Mouse (Mus musculus) left cerebral cortex, postnatal 4 days (tissue): ENCODE data around the gene Zfp365. TPM values are rescaled to one million over a fixed set of nuclear protein-coding genes. Genes with fewer than 3 reads are reported as not detected.

Experiments used
- DNase-seq: peaks from one replicate; pipeline ENCODE4 v3.0.0-alpha.2; 2022
- intact Hi-C: fragments of 180-260 bp; cut with DNase I; formaldehyde crosslinking; loops from one replicate; pipeline ENCODE4 v1.15.1; 2025
- total RNA-seq, 2 experiments: library from RNA; stranded (reverse); gene quantifications; 2 replicates each; pipeline ENCODE4 v1.2.3; 2021

The Zfp365 gene
- 10 to 100 TPM; 41.9 to 44.5 TPM for total RNA-seq

GRCm38 (mm10) chr10:67912337-67912776 lies at the start of gene Zfp365:
Gene Zfp365 (minus strand): TSS chr10:67912662.
- peak; percentile 95 for DNase-seq
- intact Hi-C loops: no loop called here

- DNase-seq: no peak
- intact Hi-C loops: no loop called here
Measured at GRCm38 (mm10) chr10:67959982-67960381, 47.5 kb upstream of the Zfp365 start.

GRCm38 (mm10) chr10:67955982-67956381 lies 43.5 kb upstream of the Zfp365 start:
- DNase-seq: no peak
- intact Hi-C loops: no loop called here

GRCm38 (mm10) chr10:67951690-67952089 lies 39.2 kb upstream of the Zfp365 start:
- intact Hi-C loops: no loop called here
- DNase-seq: no peak

GRCm38 (mm10) chr10:67950059-67950748 lies 37.7 kb upstream of the Zfp365 start:
- intact Hi-C loops: no loop called here
- DNase-seq: no peak

- DNase-seq: no peak
- intact Hi-C loops: no loop called here
Measured at GRCm38 (mm10) chr10:67943513-67943912, 31.1 kb upstream of the Zfp365 start.

- intact Hi-C loops: no loop called here
- no peak for DNase-seq
Measured at GRCm38 (mm10) chr10:67939546-67939945, 27.1 kb upstream of the Zfp365 start.

- intact Hi-C loops: no loop called here
- DNase-seq: no peak
Measured at GRCm38 (mm10) chr10:67937775-67938174, 25.3 kb upstream of the Zfp365 start.

- no peak for DNase-seq
- intact Hi-C loops: no loop called here
Measured at GRCm38 (mm10) chr10:67936944-67937343, 24.5 kb upstream of the Zfp365 start.

- intact Hi-C loops: no loop called here
- no peak for DNase-seq
Measured at GRCm38 (mm10) chr10:67932780-67933179, 20.3 kb upstream of the Zfp365 start.

- intact Hi-C loops: no loop called here
- no peak for DNase-seq
Measured at GRCm38 (mm10) chr10:67931328-67931727, 18.9 kb upstream of the Zfp365 start.

- intact Hi-C loops: no loop called here
- no peak for DNase-seq
Measured at GRCm38 (mm10) chr10:67928584-67928983, 16.1 kb upstream of the Zfp365 start.

- no peak for DNase-seq
- intact Hi-C loops: no loop called here
Measured at GRCm38 (mm10) chr10:67927718-67928455, 15.4 kb upstream of the Zfp365 start.

GRCm38 (mm10) chr10:67924030-67924429 lies 11.6 kb upstream of the Zfp365 start:
- intact Hi-C loops: no loop called here

GRCm38 (mm10) chr10:67921777-67922176 lies 9.3 kb upstream of the Zfp365 start:
- intact Hi-C loops: no loop called here
- DNase-seq: no peak

More at GRCm38 (mm10) chr10:67924030-67924429, 11.6 kb upstream of the Zfp365 start:
- no peak for DNase-seq

- DNase-seq: no peak
- intact Hi-C loops: no loop called here
Measured at GRCm38 (mm10) chr10:67919706-67920105, 7.2 kb upstream of the Zfp365 start.

- DNase-seq: no peak
- intact Hi-C loops: no loop called here
Measured at GRCm38 (mm10) chr10:67918194-67918899, 5.9 kb upstream of the Zfp365 start.

GRCm38 (mm10) chr10:67917356-67917755 lies 4.9 kb upstream of the Zfp365 start:
- DNase-seq: no peak
- intact Hi-C loops: no loop called here

- peak; percentile 6 for DNase-seq
- intact Hi-C loops: no loop called here
Measured at GRCm38 (mm10) chr10:67911447-67912336, 770 bp downstream of the Zfp365 start.

- DNase-seq: no peak
- intact Hi-C loops: no loop called here
Measured at GRCm38 (mm10) chr10:67907931-67908330, 4.5 kb downstream of the Zfp365 start.
